Mouse (Mus musculus): ENCODE measurements around the gene Tspan4.

DNA sequence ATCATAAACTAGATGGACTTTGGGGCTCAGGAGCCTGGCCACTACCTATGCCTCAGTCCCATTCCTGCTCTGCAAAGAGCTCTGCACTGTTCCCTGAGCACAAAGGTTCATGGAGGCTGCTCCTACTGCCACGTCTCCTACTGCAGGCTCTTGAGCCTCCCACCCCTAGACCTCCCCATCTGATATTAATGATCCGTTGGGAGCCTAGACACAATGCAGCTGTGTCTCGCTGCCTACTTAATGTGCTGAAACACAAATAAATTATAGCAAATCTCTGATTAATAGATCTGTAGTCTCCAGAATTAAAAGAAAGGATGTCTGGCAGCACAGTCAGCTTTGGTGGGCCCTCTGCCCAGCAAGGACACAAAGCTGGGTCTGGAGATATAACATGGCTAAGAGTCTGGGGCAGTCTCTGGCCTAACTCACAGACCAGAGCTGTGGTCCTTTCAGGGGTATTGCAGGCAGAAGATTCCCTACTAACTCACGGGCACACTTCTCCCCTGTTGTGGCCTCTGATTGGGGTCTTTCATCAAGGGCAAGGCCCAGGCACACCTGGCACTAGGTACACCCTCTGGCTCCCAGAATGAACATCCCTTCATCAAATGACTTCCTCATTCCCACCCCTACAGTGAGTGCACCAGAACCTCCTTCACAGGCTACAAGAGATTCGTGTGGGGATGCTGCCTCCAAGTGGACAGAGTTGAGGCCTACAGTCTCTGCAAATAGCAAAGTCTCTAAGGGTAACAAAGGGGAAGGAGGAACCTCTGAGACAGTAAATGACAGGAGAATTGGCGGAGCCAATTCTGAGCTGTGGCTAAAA is 49.9 kb downstream of the Tspan4 start:
- TF ChIP-seq CTCF (conservative IDR thresholded peaks at IDR 0.05; ENCODE audit: low read length): peak; percentile 79
- TF ChIP-seq NANOG (IDR thresholded peaks at IDR 0.05; ENCODE audit: borderline replicate concordance, low read length): no peak

Measured in E14TG2a.4 (cell line).